Mouse (Mus musculus): ENCODE data around the gene Inpp1.

- TF ChIP-seq POLR2A (IDR thresholded peaks at IDR 0.05; ENCODE audit: extremely low read depth, insufficient read depth, low read length) (no peak), CTCF (IDR thresholded peaks at IDR 0.05; ENCODE audit: extremely low read depth, insufficient read depth, low read length) (no peak)
These were observed 12.4 kb downstream of the Inpp1 start for GRCm38 (mm10) chr1:52805041-52805440.

Measured in cortical plate, adult 2 months (tissue).